Mouse (Mus musculus): ENCODE measurements at regions not wholly inside any gene's neighbourhood (a gene's known extent, or its start where the extent isn't known, plus 50 kb on each side); places are given as distances from the start of the nearest gene placed in this dataset.
"Not testable (repeated sequence)": the region's sequence is repeated elsewhere in the genome, so short reads cannot be mapped to it uniquely, and the experiment has no call there.

DNA sequence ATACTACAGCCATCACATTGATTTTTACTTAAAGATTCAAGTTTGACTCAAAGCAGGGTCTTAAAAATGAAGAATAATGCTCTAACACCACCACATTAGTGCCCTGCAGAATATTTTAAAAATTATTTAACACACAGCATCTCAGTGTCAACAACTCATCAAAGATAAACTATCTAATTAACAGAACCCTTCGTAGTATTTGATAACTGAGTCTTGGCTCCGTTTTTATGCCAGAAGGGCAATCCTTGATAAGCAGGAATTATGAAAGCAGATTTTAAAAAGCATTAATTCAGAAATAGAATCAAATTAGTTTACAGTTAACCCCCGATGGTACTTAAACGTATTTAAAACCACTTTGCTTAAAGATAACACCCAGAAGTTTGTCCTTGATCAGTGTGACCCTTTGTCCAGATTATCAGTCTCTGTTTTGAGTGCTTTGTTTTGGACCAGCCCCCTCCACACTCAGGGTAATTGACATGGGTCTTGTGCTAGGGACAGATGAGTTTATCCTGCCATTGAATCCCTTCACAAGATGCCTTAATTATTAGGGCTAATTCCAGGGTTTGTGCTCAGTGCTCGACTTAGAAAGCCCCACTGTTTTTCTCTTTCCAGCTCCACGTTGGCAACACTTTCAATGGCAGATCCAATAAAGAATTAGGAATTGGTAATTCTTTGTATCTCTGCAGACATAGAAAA is 69.4 kb upstream of the Dph6 start:
- no peak for DNase-seq (ENCODE audit: low spot score in 2 of 2)

DNA sequence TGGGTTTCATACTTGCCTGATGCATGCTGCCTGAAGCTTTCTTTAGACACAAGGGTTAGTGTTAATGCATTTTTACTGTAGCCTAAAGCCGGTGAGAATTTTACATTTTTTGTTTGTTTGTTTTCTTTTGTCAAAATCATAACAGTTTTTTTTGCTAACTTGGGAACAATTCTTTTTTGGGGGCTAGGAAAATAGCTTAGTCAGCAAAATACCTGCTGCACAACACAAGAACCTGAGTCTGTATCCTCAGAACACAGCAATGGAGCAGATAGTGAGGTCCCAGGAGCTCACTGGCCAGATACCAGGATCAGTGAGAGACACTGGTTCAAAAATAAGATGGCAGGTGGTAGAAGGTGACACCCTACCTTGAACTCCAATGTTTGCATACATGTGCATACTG is 72.4 kb upstream of the Dph6 start:
- no peak for DNase-seq (ENCODE audit: low spot score in 2 of 2)

DNA sequence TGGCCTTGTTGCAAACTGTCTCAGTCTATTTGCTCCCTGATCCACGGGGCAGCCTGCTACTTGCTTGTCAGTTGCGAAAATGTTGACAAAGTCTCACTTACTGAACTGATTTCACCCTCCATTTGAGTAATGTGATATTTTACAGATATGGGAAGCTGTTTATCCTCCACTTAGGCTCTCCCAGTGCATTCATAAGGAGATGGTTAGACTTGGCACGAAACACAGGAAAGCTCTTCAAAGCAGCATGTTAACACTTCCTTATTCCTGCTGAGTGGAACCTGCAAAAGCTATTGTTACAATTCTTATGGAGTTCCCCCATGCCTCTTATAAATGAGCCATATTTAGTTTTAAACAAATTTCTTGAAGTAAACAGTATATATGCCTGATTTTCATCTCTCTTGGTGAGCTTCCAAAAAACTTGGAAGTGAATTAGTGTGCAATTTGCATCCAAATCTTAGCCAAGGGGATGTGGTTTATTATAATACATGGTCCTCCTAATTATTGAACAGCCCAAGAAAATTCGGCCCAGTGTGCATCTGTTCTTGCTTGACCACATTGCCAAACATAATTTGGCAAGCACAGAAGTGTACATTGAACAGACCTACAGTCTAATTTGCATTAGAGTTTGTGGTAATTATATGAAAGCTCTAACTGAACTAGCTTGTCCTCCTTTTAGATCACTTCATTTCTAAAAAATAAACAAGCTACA is 80.3 kb upstream of the Dph6 start:
- DNase-seq (ENCODE audit: low spot score in 2 of 2): no peak

DNA sequence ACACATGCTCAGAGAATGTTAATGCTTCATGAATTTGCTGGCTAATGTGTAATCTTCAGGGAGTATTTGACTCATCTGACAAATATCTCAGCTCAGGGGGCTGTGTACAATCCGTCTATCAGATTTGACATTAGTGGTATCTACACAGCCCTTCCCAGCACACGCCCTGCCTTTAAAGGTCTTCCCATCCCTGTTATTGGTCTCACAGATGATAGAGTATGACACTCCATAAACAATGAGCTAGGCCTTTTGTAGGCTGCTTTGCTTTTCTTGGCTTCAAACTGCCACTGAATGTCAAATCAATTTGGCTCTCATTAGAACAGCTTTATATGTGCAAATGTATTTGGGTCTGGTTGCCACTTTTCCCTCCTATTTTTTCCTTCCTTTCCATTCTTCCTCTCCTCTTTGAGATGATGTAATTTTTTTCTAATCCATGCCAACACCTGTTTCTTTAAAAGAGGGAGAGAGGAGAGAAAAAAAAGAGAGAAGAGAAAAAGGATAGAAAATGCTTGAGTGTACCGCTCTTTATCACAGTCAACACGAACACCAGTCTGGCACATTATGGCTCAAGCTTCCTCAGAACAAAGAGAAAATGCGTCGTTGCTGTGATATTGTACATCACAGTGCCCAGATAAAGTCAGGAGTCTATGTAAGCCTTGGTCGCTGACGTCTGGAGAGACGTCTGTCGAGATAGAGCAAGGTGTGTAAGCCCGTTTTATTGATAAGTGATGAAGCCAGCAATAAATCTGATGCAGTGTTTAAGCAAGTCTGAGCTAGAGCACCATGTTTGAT is 84.9 kb upstream of the Dph6 start:
- no peak for DNase-seq (ENCODE audit: low spot score in 2 of 2)

DNA sequence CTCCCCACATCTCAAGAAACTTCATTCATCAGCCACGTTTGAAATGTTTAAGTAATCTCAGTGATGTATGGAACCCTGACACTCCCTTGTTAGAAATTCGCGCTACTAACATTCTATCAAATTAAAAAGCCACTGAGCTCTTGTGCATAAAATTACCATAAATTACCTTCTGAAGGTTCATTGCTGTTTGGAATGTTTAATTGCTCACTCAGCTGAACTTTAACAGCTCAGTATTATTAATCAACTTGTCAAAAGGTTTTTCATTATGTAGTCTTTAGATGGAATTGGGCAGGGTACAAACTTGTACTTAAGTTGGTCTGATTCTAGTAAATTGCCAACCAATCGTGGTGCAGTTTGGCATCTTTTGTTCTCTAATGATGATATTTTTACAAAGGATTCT is 108.5 kb upstream of the Dph6 start:
- DNase-seq (ENCODE audit: low spot score in 2 of 2): no peak

DNA sequence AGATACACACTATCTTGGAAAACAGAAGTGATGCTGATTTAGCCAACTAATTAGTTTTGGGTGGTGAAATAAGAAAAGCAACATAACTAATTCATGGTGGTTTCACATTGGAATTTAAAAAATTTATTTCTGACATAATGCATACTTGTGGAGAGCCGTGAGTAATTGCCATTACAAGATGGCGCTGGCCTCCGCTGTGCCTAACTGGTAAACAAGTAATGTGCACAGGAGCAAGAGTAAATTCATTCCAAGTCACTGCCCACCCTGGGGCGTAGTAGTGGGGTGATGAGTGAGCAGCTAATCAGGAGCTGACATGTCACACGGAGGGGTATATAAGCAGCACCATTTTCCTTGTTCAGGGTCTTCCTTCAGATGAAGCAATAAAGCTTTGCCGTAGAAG is 119.0 kb upstream of the Dph6 start:
- DNase-seq (ENCODE audit: low spot score in 2 of 2): not testable (repeated sequence)

DNA sequence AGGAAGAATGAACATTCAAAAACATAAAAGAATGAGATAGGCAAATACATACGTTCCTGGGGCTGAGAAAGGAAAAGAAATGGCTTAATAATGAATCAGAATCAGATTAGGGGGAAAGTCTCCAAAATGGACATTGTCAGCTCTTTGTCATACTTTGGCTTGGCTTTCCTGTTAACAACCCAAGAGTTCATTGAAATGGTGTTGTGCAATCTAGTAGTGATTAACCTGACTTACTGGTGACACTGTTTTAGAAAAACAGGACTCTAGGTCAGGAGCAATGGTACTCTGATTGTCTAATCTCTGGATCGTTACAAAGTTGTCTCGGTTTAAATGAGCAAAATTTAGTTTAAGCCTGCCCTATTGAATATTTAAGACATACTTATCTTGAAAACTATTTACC is 119.5 kb upstream of the Dph6 start:
- no peak for DNase-seq (ENCODE audit: low spot score in 2 of 2)

DNA sequence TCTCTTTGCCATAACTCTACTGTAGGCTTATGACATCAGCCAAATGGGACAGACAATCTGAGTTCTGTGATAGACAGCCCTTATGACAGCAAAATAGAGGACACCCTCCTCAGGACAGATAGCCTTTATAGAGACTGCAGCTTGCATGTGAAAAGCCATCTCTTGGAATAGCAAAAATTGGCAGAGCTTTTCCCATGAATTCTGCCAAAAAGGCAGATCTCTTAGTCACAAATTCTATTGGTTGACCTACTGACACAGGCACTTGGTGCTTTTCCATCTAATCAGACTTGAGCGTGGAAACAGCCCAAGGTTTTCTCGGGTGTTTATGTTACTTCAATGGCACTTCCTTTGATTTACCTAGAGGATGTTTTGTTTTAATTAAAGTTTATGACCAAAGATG is 120.8 kb upstream of the Dph6 start:
- no peak for DNase-seq (ENCODE audit: low spot score in 2 of 2)

DNA sequence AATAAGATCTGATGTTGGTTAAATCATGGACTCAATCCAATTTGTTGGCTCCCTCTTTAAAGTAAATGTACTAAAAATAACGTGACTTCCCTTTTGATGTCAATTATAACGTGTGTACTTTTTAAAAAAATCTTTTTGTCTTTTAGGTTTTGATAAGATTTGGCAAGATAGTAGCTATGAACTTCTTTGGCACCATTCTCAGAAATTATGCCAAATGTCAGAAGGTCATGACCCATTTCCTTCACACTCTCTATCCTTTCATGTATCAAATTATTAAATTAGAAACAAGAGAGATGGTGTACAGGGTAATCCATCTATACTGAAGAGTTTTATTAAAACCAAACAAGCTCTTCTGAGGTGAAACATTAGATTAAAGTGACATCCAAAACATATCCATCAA is 121.4 kb upstream of the Dph6 start:
- DNase-seq (ENCODE audit: low spot score in 2 of 2): no peak

DNA sequence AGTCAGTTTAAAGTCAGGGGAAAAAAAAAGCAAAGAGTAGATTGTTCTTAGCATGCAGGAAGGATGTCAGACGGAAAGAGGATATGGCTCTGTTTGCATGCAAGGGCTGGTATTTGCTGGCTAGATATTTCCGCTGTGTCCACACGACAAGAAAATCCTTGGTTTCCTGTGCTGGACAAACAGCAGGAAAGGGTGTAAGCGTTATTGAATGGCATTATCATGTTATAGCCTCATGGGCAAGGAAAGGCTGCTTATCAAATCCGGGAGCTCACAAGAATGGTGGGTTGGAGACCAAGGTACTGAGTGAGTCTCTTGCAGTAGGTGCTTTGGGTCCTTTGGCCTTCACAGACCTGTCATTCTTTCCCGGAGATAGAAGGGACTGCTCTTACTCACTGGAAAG is 127.7 kb upstream of the Dph6 start:
- DNase-seq (ENCODE audit: low spot score in 2 of 2): no peak

DNA sequence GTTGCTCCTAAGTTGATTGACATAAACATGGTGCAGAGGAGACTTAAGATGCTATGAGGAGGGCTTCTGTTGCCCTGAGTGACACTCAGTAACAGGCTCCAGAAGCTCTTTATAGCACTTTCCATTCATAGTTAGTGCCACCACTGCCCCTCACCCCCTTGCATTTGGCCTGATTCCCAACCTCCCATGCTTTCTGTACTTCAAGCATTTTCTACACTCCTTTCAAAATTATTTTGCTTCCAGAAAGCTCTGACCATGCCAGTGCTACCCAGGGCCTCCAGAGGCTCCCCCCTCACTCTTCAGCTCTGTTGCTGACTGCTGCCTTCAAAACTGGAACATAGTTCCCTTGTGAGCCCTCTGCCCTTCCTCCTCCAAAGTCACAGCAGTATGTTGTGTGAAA is 129.4 kb upstream of the Dph6 start:
- DNase-seq (ENCODE audit: low spot score in 2 of 2): no peak

DNA sequence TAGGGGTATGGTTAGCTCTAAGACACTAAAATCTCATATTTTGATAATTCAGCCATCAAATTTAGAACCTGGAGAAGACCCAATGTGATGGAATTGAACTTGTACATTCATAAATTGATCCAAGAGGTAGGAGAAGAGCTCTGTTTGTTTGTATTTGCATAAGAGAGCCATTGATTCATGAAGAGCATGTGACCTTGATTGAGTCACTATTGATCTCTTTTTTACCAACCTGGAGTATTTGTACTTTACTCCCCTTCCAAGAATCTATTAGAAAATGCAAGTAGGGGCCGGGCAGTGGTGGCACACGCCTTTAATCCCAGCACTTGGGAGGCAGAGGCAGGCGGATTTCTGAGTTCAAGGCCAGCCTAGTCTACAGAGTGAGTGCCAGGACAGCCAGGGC is 133.5 kb upstream of the Dph6 start:
- no peak for DNase-seq (ENCODE audit: low spot score in 2 of 2)

DNA sequence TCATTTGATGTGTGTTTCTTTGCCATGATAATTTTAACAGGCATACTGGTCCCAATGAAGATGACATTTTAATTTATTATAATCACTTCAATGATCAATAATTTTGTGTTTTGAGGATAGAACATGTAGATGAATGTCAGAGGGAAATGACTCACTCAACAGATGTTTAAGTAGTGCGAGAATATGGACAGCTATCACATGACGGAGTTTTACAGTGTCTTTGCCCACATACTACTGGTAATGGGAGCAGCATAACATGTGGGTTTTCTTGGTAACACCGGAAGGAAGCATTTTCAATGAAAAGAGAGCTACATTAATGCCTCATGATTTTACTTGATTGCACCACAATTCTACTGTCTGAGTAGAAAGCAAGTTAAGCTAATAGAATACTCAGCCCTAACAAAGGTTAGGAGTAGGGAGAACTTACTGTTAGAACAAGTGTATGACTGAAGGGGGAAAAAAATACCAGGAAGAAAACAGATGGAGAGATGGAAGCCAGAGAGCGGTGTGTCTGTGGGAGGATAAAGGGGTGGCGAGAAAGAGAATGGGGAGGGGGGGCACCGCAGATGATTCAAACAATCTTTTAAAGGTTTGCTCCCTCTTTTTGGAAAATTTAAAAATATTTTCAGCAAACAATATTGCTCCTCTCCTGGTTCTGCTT is 142.0 kb upstream of the Dph6 start:
- DNase-seq (ENCODE audit: low spot score in 2 of 2): no peak

DNA sequence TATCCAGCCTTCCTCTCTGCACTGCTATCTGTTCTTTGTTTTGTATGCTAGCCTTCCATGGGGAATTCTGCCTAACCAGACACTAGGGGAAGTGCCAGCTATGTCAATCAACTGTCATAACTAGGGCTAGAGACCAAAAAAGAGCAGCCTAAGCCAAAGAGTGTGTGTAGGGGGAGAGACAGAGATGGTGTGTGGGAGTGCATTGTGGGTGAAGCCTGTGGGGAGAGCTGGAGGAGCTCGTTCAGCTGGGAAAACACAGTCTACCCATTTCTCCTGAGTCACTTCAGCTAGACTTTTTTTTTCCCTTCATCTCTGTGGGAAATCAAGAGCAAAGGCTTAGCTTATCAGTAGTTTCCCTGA is 142.5 kb upstream of the Dph6 start:
- DNase-seq (ENCODE audit: low spot score in 2 of 2): no peak

DNA sequence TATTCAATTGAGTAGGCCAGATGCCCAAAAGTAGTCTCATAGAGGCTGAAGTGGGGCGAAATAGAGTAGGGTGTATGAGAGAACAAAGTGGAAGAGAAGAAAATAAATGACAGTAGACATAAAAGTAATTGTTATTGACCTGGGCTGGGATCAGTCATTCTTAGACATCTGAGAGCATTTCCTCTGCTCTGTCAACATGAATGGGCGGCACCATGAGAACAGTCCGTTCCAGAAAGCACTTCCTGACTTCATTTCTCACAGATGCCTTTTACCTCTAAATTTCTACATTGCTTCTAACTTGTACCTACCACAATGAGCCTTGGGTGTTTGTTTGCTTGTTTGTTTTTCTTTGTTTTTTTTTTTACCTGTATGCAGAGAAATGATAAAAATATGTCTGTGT is 148.5 kb upstream of the Dph6 start:
- DNase-seq (ENCODE audit: low spot score in 2 of 2): no peak

DNA sequence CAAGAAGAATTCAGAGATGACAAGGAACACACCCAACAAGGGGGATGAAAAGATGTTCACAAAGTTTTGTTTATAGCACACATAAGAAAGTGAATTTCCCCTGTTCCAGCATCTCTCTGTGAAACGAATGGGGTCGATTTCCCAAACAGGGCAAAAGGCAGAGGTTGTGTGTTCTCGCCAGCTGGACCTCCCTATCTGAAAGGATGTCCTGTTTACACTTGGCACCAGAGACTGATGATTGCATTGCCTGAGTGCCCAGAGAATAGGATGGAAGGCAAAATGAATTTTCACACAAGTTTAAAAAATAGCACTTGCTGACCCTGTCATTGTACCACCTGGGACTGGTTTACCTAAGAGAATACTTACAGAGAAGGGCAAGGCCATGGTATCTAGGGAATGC is 149.2 kb upstream of the Dph6 start:
- no peak for DNase-seq (ENCODE audit: low spot score in 2 of 2)

DNA sequence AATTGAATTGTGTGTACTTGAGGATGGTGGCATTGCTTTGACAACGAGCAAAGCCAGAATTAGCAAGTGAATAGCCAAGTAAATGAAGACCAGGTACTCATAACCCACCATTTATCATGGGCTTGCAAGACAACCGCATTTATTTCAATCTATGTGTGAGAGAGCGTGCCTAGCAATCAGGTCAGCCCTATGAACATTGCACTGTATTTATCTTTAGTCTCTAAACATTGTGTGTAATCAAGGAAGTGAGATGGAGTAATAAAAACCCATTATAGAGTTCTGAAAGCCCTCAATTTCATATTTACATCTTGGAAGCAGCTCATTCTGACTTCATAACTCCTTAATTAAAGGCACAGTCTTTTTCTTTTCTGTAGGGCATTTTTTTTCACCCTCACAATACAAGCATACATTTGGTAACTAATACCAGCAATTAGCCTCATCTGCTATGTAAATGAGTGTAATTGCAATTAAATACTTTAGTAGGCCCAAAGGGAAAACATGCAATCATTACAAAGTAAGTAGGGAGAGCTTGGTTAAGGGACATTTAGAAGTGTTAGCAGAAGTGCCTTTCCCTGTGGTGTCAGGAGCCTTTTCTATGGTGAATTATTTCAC is 150.8 kb upstream of the Dph6 start:
- DNase-seq (ENCODE audit: low spot score in 2 of 2): no peak

DNA sequence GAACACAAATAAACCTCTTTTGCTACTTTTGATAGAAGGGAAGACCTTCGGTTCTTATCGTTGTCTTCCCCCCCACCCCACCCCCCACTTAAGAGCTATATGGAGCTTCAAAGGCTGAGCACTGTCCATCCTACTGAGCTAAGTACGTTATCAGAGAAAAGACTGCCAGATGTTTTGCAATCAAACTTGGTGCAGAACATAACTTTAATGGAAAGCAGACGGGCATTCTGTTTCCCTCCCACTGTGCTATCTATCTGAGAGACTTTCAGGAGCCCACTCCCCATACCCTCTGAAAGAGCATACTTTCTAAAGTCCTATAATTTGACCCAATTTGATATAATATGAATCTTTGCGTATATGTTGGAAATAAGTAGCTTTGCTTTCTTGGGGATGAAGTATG is 153.3 kb upstream of the Dph6 start:
- no peak for DNase-seq (ENCODE audit: low spot score in 2 of 2)

DNA sequence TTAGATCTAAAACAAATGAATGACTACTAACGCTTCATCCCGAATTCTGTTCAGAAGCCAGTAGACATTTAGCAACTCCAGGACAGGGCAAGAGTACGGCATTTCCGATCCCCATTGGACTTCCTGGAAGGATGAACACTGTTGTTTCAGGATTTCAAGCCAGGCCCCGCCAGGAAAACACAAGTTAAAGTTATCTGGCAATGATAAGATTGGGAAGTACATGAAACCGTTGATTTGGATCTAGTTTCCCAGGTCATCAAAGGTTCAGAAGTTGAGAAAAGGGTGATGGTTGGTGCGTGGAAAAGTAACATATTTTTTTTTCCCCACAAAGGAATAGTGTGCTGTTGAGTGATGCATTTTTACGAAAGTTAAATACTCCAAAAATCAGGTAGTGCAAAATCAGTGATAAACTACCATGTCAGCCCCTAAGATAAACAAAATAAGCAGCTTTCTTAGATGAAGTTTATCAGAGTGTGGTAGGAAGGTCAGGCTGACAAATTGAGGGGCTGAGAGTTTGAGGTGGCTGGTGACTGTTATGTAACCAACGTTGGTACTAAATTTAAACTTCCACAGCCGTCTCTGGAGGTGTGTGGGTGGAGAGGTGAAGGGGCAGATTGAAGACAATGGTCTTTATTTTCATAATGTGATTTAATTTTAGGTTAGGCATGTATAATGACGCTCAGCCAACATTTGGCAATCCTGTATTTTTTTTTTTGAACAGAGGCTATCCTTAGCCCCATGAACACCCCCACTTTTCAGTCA is 157.6 kb upstream of the Dph6 start:
- DNase-seq (ENCODE audit: low spot score in 2 of 2): no peak

DNA sequence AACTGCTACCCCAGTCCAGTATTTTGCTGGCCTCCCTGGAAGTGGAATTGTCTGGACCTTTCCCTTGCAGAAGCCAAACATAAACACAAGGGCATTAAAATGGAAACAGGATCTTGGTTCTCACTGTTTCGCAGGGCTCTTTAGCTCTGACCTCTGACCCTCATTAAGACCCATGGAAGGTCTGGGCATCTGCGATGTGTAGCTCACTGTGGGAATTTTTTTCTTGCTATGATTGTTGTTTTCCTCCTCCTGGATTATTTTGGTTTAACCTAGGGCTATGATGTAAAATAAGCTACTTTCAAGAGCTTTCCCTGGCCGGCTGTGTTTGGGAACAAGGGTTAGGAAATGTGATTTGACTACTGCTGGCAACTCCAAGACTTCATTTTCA is 158.1 kb upstream of the Dph6 start:
- no peak for DNase-seq (ENCODE audit: low spot score in 2 of 2)

DNA sequence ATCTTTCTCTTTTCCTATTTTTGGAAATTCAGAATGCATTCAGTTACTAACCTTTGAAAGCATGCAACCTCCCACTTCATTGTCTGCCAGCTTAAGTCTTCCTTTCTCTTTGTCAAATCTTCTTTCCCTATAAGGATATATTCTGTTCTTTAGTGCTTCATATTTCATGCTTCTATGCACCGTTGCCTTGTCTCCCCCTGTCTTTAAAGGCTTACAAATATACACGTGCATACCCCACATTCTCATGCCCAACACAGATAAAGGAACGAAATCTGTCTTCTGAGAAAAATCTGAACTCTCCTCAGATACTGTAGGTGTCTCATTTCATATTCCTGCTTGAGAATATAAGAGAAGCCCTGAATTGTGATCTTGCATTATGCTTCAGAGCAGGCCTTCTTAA is 167.9 kb upstream of the Dph6 start:
- no peak for DNase-seq (ENCODE audit: low spot score in 2 of 2)

Measured in urinary bladder, postnatal 36 days (tissue).